Mouse (Mus musculus) olfactory bulb, adult 2 months (tissue): ENCODE measurements around the gene Gm12394.

ENCODE experiments used
- CTCF ChIP-seq: fragments of 200-500 bp; IDR thresholded peaks from 2 replicates; pipeline ENCODE4 v1.5.1; 2012; ENCODE audit warnings: low read depth, mild to moderate bottlenecking, low read length, moderate library complexity; ENCODE audit not compliant: insufficient read depth
- POLR2A ChIP-seq: fragments of 200-500 bp; IDR thresholded peaks from 2 replicates; pipeline ENCODE4 v1.6.1; 2012; ENCODE audit warnings: mild to moderate bottlenecking, low read depth, low read length, moderate library complexity; ENCODE audit not compliant: insufficient read depth

DNA sequence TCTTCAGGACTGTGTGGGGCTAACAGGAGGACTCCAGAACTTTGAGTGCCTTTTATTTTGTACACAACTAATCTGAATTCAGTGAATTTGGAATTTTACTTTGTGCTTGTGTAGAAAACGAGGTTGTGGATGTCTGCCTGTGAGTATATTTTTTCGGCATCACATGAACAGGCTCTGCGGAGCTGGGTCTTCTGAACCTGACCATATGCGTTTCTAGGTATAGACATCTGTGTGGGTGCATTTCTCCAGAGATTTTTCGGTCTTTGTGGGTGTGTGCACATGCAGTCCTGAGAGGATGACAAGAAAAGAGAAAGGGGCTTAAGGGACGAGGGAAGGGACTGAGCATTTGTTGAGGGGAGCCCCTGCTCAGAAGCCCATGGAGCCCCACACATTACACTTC lies 30.4 kb upstream of the Gm12394 start:
- TF ChIP-seq POLR2A (no peak), CTCF (no peak)
